Mouse (Mus musculus) frontal cortex, adult (tissue): ENCODE measurements around the gene Lpcat2.

Source experiments
- ATAC-seq: cut with Nextera tagmentation; 2 replicates; pipeline ENCODE4 v1.9.2; 2017; ENCODE audit warnings: mild to moderate bottlenecking, moderate library complexity, mixed read lengths; ENCODE audit not compliant: low TSS enrichment

Gene Lpcat2

DNA sequence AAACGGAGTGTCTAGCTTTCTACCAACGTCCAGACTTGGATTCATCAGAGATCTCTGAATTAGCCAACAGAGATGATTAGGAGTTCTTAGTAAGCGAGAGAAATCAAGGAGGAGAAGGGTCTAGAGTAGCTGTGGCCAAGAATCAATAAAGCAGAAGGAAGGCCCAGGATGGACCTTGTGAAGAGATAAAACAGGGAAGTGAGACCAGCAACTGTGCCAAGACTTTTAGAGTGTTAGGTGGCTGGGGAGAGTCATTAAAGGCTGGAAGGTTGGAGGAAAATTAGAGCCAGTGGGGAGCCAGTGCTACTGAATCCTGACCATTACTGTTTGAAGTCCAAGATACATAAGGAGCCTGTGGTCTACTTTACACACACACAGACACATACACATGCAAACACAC is 56.3 kb downstream of the Lpcat2 start:
- ATAC-seq: no peak

DNA sequence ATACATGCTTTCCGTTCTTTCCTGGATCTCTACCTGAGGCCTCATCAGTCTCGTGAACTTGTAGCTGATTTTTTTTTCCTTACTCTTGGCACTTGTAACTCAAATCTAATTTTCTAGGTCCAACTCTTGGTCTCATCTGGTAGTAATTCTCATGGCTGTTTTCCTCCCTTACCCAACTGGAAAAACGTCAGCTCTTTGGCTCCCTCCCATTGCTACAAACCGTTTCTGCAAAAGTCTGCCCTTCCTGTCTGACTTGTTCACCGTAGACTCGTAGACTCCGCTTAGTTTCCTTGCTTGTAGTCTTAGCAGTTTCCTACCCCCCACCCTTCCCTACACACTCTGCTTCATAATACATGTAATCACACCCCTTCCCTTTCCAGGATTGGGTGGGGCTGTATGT is 58.3 kb downstream of the Lpcat2 start:
- no peak for ATAC-seq

DNA sequence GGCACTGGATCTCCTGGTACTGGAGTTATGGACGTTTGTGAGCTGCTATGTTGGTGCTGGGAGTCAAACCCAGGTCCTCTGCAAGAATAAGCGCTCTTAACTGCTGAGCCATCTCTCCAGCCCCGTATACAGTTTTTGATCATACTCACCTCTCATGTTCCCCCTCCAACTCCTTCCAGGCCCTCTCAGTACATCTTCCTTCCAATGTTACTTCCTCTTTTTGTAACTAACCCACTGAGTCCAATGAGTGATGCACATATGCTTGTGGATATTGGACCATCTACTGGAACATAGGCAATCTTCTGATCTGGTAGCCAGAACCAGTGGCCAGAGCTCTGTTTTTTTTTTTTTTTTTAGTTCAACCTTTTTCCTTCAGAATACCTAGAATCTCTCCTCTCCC is 60.9 kb downstream of the Lpcat2 start:
- no peak for ATAC-seq

DNA sequence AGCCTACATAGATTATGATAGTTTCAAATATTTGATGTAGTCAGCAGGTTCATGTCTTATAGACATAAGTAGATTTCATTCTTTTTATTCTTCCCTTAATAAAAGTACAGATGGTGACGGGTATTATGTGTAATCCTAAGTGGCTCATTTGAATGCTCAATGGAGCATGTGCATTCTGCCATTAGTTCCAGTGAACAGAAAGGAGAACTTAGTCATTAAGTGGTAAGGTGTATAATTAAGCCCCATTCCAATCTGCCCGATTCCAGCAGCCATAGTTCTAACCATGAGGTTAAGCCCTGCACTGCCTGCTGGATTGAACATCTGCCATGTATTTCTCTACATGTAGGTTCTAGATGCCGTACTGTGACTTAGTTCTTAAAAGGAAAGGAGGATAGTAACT is 66.6 kb downstream of the Lpcat2 start:
- ATAC-seq: no peak

DNA sequence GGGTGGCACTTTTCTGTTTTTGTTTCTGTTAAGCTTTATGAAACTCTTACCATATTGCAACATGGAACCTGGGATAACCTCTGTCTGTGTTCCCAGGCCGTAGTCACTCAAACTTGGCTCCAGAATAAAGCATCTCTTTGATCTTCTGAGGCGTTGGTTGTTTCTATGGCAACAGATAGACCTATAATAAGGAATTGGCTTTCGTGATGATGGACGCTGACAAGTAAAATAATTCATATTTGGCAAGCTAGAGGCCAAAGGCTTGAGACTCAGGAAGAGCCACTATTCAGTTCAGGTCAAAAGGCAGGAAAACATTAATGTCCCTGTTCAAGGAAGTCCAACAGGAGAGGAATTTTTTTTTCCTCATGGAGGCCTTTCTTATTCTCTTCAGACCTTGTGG is 73.8 kb downstream of the Lpcat2 start:
- no peak for ATAC-seq

DNA sequence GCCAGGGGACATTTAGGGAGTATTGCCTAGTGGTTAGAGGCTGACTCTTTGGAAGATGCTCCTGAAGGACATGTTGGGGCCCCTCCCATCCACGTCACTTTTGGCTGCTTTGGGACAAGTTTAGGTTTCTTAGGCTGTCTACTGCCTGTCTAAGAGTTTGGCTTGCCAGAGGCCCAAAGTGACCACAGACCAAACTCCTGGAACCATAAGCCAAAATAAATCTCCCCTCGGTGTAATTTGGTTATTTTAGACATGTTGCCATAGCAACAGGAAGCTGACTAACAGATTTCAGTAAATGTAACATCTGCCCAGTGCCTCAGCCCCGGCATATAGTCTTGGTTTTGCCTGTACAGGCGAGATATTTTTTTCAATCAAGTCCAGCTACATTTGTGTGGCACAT is 82.9 kb downstream of the Lpcat2 start:
- no peak for ATAC-seq

DNA sequence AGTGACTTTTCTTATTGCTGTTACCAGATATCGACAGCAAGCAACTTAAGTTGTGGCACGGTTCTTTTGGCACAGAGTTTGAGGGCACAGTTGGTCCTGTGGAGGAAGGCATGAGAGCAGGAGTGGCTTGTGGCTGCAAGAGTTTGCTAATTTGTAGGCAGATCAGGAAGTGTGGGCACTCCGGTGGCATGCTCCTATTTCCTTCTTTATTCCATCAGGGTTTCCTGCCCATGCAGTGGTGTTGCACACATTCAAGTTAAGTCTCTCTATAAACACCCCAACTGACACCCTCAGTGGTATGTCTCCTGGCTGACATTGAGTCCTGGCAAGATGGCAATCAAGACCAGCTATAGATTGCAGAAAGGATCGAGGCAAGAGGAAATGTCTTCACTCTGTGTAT is 93.9 kb downstream of the Lpcat2 start:
- ATAC-seq: no peak

DNA sequence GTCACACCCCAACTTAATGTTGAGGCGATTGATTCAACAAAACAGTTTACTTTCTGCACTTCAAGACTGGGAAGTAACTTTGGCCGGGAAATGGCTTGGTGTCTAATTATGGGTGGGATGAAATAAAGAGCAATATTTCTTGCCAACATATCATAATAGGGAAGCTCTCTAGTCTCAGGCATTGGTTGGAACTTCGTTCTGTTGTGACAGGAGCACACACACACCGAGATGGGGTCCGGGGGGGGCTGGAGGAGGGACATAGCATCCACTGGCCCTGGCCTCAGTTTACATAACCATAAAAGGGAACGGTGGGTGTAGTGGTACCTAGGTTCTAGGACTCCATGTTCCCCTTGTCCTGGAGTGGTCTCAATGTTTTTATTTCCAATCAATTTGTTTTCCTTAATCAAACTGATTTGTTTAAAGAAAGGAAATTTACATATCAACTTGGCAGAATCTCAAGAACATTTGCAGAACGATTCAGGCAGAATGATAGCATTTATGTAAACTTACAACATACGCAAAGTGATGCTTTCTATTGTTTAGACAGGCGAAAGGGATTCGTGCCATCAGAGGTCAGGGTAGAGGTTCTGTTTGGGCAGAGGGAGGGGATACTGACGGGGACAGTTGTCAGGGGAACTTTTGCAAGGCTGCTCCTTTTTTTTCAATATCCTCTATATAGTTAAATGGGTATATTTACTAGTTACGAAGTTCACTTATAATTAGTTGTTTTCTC is 95.7 kb downstream of the Lpcat2 start:
- no peak for ATAC-seq

DNA sequence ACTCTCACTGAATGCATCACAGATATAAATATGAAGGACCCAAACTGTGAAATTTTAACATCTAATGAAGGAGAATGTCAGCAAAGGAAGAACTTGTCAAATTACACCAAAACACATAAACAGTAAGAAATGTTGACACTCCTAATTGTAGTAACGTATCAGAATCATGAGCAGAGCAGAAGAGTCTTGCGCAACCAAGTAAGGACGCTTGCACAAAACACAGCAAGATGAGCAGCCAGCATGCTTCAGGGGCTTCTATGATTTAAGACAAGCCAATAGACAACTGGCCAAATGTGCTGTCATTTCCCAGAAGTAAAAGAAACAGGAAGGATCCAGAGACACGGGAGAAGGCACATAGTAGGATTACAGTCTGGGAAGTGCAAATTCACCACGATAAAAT is 98.9 kb downstream of the Lpcat2 start:
- no peak for ATAC-seq

- no peak for ATAC-seq
Observed at GRCm38 (mm10) chr8:92959779-92960178, 104.6 kb downstream of the Lpcat2 start, which contains the start of gene Slc6a2. Slc6a2 (plus strand) TSS chr8:92960079.

GRCm38 (mm10) chr8:92960451-92960911 is 105.3 kb downstream of the Lpcat2 start:
- no peak for ATAC-seq

GRCm38 (mm10) chr8:92961088-92961487 is 105.9 kb downstream of the Lpcat2 start:
- ATAC-seq: no peak

GRCm38 (mm10) chr8:92964556-92964955 is 109.4 kb downstream of the Lpcat2 start:
- ATAC-seq: no peak
